Mouse (Mus musculus) stomach, embryonic 16.5 days (tissue): Measurements from ENCODE around the gene Rab27a. TPM values are rescaled to one million over a fixed set of nuclear protein-coding genes. Genes with fewer than 3 reads are reported as not detected.
"Not testable (repeated sequence)": the region's sequence is repeated elsewhere in the genome, so short reads cannot be mapped to it uniquely, and the experiment has no call there.

Source experiments
- ATAC-seq: fragments of 200-750 bp; cut with Nextera tagmentation; 2 replicates; pipeline ENCODE4 v1.8.0; 2017; ENCODE audit warnings: moderate number of reproducible peaks, moderate TSS enrichment; ENCODE audit not compliant: insufficient read depth, low FRiP score
- H3K27ac ChIP-seq: fragments of 300-500 bp; sonication (generic); 2 replicates; pipeline ENCODE4 v1.5.1; 2014; ENCODE audit warnings: low read length
- H3K27me3 ChIP-seq: fragments of 300-500 bp; sonication (generic); 2 replicates; pipeline ENCODE4 v1.6.1; 2014; ENCODE audit warnings: low read length, control low read depth, mixed read lengths; ENCODE audit not compliant: control insufficient read depth, insufficient read depth
- H3K36me3 ChIP-seq: fragments of 300-500 bp; sonication (generic); 2 replicates; pipeline ENCODE4 v1.6.1; 2014; ENCODE audit warnings: low read length; ENCODE audit not compliant: control insufficient read depth, insufficient read depth
- H3K4me1 ChIP-seq: fragments of 300-500 bp; sonication (generic); 2 replicates; pipeline ENCODE4 v1.6.1; 2014; ENCODE audit warnings: low read length, control low read depth, mixed read lengths; ENCODE audit not compliant: control insufficient read depth, insufficient read depth
- H3K4me2 ChIP-seq: fragments of 300-500 bp; sonication (generic); 2 replicates; pipeline ENCODE4 v1.6.1; 2014; ENCODE audit warnings: low read depth, low read length, mixed read lengths
- H3K4me3 ChIP-seq: fragments of 300-500 bp; sonication (generic); replicated peaks from 2 replicates; pipeline ENCODE4 v1.5.1; 2014; ENCODE audit warnings: mild to moderate bottlenecking, low read length
- H3K9ac ChIP-seq: fragments of 300-500 bp; sonication (generic); 2 replicates; pipeline ENCODE4 v1.6.1; 2014; ENCODE audit warnings: low read length
- H3K9me3 ChIP-seq: fragments of 300-500 bp; sonication (generic); replicated peaks from 2 replicates; pipeline ENCODE4 v1.6.1; 2016; ENCODE audit warnings: low read length, control low read depth; ENCODE audit not compliant: control insufficient read depth
- WGBS: fragments of 180-500 bp; shearing (Covaris S2); extraction: QIAGEN DNeasy Blood & Tissue Kit; methylation state at CpG from one replicate; pipeline ENCODE4 v1.1.7; 2014; 5-methylcytosine and 5-hydroxymethylcytosine counted together
- polyA plus RNA-seq: library from polyadenylated mRNA; unstranded; fragments of >200 nt; fragmentation: Nextera tagmentation; extraction: Ambion mirVana; gene quantifications from 2 replicates; pipeline ENCODE4 v1.2.1, GENCODE M21; 2015

The Rab27a gene
- polyA plus RNA-seq, 1 experiment from 2014 or later, result 23.3 TPM

- Histone ChIP-seq H3K27ac (peak within 1 kb of the TSS; percentile 82), H3K36me3 (peaks cover 4% of the 10 kb centered on the region; the same call in 1 of the 2 replicates), H3K27me3 (no peaks in the 10 kb centered on the region), H3K4me1 (peaks cover 5% of the 10 kb centered on the region; the same call in 1 of the 2 replicates), H3K4me2 (peak within 1 kb of the TSS; percentile 79), H3K4me3 (peak within 1 kb of the TSS; percentile 80), H3K9me3 (no peaks in the 10 kb centered on the region), H3K9ac (peak within 1 kb of the TSS; percentile 88)
- under 1% methylated on average over 64 of the region's 64 CpGs for WGBS
- ATAC-seq, result peak; percentile 96
These were observed 68.6 kb downstream of the Rab27a start, which contains the start of gene Rsl24d1 for GRCm38 (mm10) chr9:73112919-73113906. TSS of gene Rsl24d1 (plus strand) at chr9:73113426.

GRCm38 (mm10) chr9:73116704-73117103 is 72.0 kb downstream of the Rab27a start:
- 85% methylated on average over 6 of the region's 6 CpGs for WGBS
- H3K36me3 ChIP-seq, result peaks cover 13% of the 10 kb centered on the region
- H3K27me3 ChIP-seq, H3K27ac ChIP-seq, H3K9ac ChIP-seq, H3K4me1 ChIP-seq, ATAC-seq, H3K9me3 ChIP-seq, H3K4me3 ChIP-seq, H3K4me2 ChIP-seq: not testable (repeated sequence)

- Histone ChIP-seq H3K36me3 (peaks cover 13% of the 10 kb centered on the region), H3K27ac (no peak overlapping the region), H3K9me3 (no peaks in the 10 kb centered on the region), H3K9ac (no peak overlapping the region), H3K4me3 (no peak overlapping the region), H3K4me2 (no peak overlapping the region), H3K4me1 (peaks cover 5% of the 10 kb centered on the region; the same call in 1 of the 2 replicates), H3K27me3 (no peaks in the 10 kb centered on the region)
- WGBS, result 82% methylated on average over 4 of the region's 4 CpGs
- ATAC-seq, result no peak
These were observed 73.4 kb downstream of the Rab27a start for GRCm38 (mm10) chr9:73118012-73118411.

GRCm38 (mm10) chr9:73121735-73122134 is 77.1 kb downstream of the Rab27a start:
- H3K27ac ChIP-seq, result no peak overlapping the region
- no peaks in the 10 kb centered on the region for H3K4me1 ChIP-seq
- H3K36me3 ChIP-seq, result peaks cover 28% of the 10 kb centered on the region
- H3K4me2 ChIP-seq, result no peak overlapping the region
- H3K9me3 ChIP-seq, result no peaks in the 10 kb centered on the region
- ATAC-seq, result no peak
- H3K9ac ChIP-seq, result no peak overlapping the region
- no peak overlapping the region for H3K4me3 ChIP-seq
- no peaks in the 10 kb centered on the region for H3K27me3 ChIP-seq
- 68% methylated on average over 8 of the region's 8 CpGs for WGBS

GRCm38 (mm10) chr9:73125043-73125570 is 80.5 kb downstream of the Rab27a start:
- no peaks in the 10 kb centered on the region for H3K27me3 ChIP-seq
- H3K27ac ChIP-seq, result no peak overlapping the region
- peaks cover 29% of the 10 kb centered on the region for H3K36me3 ChIP-seq
- H3K4me1 ChIP-seq, result no peaks in the 10 kb centered on the region
- no peaks in the 10 kb centered on the region for H3K9me3 ChIP-seq
- no peak overlapping the region for H3K9ac ChIP-seq
- no peak for ATAC-seq
- no peak overlapping the region for H3K4me2 ChIP-seq
- 86% methylated on average over 8 of the region's 8 CpGs for WGBS
- H3K4me3 ChIP-seq, result no peak overlapping the region

GRCm38 (mm10) chr9:73127457-73127856 is 82.8 kb downstream of the Rab27a start:
- Histone ChIP-seq H3K4me2 (no peak overlapping the region), H3K9ac (no peak overlapping the region), H3K27me3 (no peaks in the 10 kb centered on the region), H3K4me3 (no peak overlapping the region), H3K9me3 (no peaks in the 10 kb centered on the region), H3K27ac (no peak overlapping the region), H3K36me3 (peaks cover 23% of the 10 kb centered on the region), H3K4me1 (no peaks in the 10 kb centered on the region)
- no peak for ATAC-seq
- 85% methylated on average over 2 of the region's 2 CpGs for WGBS

- no peaks in the 10 kb centered on the region for H3K9me3 ChIP-seq
- H3K27ac ChIP-seq, result no peak overlapping the region
- H3K27me3 ChIP-seq, result no peaks in the 10 kb centered on the region
- H3K4me3 ChIP-seq, result no peak overlapping the region
- no peak overlapping the region for H3K9ac ChIP-seq
- 86% methylated on average over 8 of the region's 8 CpGs for WGBS
- peaks cover 18% of the 10 kb centered on the region for H3K36me3 ChIP-seq
- no peaks in the 10 kb centered on the region for H3K4me1 ChIP-seq
- H3K4me2 ChIP-seq, result no peak overlapping the region
- ATAC-seq, result no peak
These were observed 85.2 kb downstream of the Rab27a start for GRCm38 (mm10) chr9:73129875-73130274.

- ATAC-seq, result no peak
- Histone ChIP-seq H3K27me3 (no peaks in the 10 kb centered on the region), H3K36me3 (peaks cover 18% of the 10 kb centered on the region), H3K4me2 (no peak overlapping the region), H3K9ac (no peak overlapping the region), H3K9me3 (no peaks in the 10 kb centered on the region), H3K4me3 (no peak overlapping the region), H3K27ac (no peak overlapping the region), H3K4me1 (no peaks in the 10 kb centered on the region)
- WGBS, result 68% methylated on average over 4 of the region's 4 CpGs
These were observed 85.9 kb downstream of the Rab27a start for GRCm38 (mm10) chr9:73130529-73130928.

GRCm38 (mm10) chr9:73137341-73137886 is 92.8 kb downstream of the Rab27a start:
- Histone ChIP-seq H3K4me1 (no peaks in the 10 kb centered on the region), H3K27ac (no peak overlapping the region), H3K9ac (no peak overlapping the region), H3K36me3 (no peaks in the 10 kb centered on the region), H3K27me3 (no peaks in the 10 kb centered on the region), H3K4me3 (no peak overlapping the region), H3K4me2 (no peak overlapping the region), H3K9me3 (no peaks in the 10 kb centered on the region)
- WGBS, result 40% methylated on average over 11 of the region's 11 CpGs
- ATAC-seq, result no peak
